Mouse (Mus musculus) gastrocnemius, postnatal 25 days (tissue): Measurements from ENCODE around the gene Ccdc174. TPM values are rescaled to one million over a fixed set of nuclear protein-coding genes. Genes with fewer than 3 reads are reported as not detected.

Source experiments
- DNase-seq: peaks from one replicate; pipeline ENCODE4 v3.0.0; 2022
- total RNA-seq, 2 experiments: library from RNA; stranded (reverse); gene quantifications; 1 replicate in 1 of 2; 2 replicates in 1 of 2; pipeline ENCODE4 v1.2.3; 2021

The Ccdc174 gene
- total RNA-seq, 2 experiments from 2014 or later, result 7.7 to 8.4 TPM

GRCm38 (mm10) chr6:91917716-91918115 lies 39.9 kb downstream of the Ccdc174 start:
- no peak for DNase-seq

GRCm38 (mm10) chr6:91931231-91931630 lies 53.4 kb downstream of the Ccdc174 start:
- DNase-seq, result no peak

GRCm38 (mm10) chr6:91938491-91938890 lies 60.6 kb downstream of the Ccdc174 start:
- DNase-seq, result no peak

GRCm38 (mm10) chr6:91948426-91948825 lies 70.6 kb downstream of the Ccdc174 start:
- DNase-seq, result no peak

Other genes with a start within 250 kb of the Ccdc174 start
- gene Slc6a6, start 194.0 kb upstream of the Ccdc174 start, total RNA-seq, result 10 to 100 TPM; 52.1 to 57.8 TPM
- 1 to 10 TPM; 3.9 to 5.3 TPM for gene Grip2, start 50.8 kb upstream of the Ccdc174 start, total RNA-seq
- gene 4930590J08Rik, start 24.8 kb downstream of the Ccdc174 start, total RNA-seq, result 1 to 10 TPM in 1 of 2 experiments, under 1 TPM in 1; 0.51 to 1.1 TPM
- 10 to 100 TPM in 1 of 2 experiments, 1 to 10 TPM in 1; 9.9 to 10.9 TPM for gene Fgd5, start 100.8 kb downstream of the Ccdc174 start, total RNA-seq
- gene Nr2c2, start 213.3 kb downstream of the Ccdc174 start, total RNA-seq, result 10 to 100 TPM; 18.0 to 19.6 TPM